Mouse (Mus musculus): ENCODE data around the gene Thap12. TPM values are rescaled to one million over a fixed set of nuclear protein-coding genes. Genes with fewer than 3 reads are reported as not detected.

The Thap12 gene
- 265 TPM for polyA plus RNA-seq (2014; fragmentation: Illumina TruSeq; extraction: RNeasy Lipid Tissue Mini Kit (QIAGEN cat#74804); ENCODE audit: low read depth, low replicate concordance)

DNA sequence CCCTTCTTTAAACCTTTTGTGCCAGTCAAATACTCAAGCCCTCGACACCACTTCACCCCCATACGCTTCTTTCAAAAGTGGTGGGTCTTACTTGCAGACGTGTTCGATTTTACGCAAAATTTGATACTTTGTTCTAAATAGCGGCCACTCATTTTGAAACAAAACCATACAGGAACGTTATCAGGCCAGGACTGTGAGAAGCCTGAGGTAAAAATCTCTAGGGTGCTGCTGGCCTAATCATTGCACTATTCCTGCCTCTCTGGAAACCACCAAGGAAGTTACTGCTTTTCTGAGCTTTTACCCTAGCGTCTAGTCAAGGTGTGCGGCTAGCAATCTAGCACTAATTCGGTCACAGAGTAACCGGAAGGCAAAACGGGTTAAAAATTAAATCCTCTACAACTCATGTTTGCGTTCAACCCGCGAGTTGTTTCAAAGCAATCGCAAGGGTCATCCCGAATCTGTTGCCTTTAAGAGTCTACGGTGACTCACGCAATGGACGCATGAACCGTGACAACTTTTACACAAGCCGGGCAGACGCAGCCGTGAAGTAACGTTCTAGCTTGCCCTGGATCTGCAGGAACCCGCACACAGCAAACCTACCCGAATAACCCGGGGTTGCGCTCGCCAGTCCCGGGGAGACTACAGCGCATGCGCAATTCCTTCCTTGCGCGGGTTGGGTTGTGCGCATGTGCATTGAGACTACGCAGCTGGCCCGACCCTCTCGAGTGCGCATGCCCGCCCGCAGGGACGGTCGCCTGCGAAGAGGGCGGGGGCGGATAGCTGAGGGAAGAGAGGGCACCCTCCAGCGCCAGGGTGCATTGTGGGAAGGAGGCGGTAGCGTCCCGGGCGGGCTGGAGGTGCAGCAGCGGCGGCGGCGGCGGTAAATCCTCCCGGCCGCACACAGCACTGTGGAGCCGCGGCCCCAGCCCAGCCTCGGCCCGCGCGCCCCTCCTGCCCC, at the start of gene Thap12:
TSS of gene Thap12 (plus strand) at position 821 of the 958 bp plus-strand sequence.

GRCm38 (mm10) chr7:98656531-98657221, 46.2 kb upstream of the Thap12 start, which contains the start of gene Emsy:
Emsy (minus strand) TSS chr7:98656783.

Other genes starting within 250 kb of the Thap12 start
- gene Lrrc32, start 213.8 kb upstream of the Thap12 start, polyA plus RNA-seq (2014; fragmentation: Illumina TruSeq; extraction: RNeasy Lipid Tissue Mini Kit (QIAGEN cat#74804); ENCODE audit: low read depth, low replicate concordance) = 1.0 TPM
- 63.8 TPM for gene Emsy, start 46.3 kb upstream of the Thap12 start, polyA plus RNA-seq (2014; fragmentation: Illumina TruSeq; extraction: RNeasy Lipid Tissue Mini Kit (QIAGEN cat#74804); ENCODE audit: low read depth, low replicate concordance)
- gene Wnt11, start 132.0 kb downstream of the Thap12 start, polyA plus RNA-seq (2014; fragmentation: Illumina TruSeq; extraction: RNeasy Lipid Tissue Mini Kit (QIAGEN cat#74804); ENCODE audit: low read depth, low replicate concordance) = not detected

All from adrenal gland, adult 10 weeks (tissue).